ENCODE assay signal across 8 mouse cellular contexts in genomic region chr12:79006478-79007125, GRCm38 (mm10). TPM values are rescaled to one million over a fixed set of nuclear protein-coding genes. Genes with fewer than 3 reads are reported as not detected.
DNase-seq lines count a peak whose midpoint lies in the region; ATAC-seq and TF ChIP-seq lines count a peak whose summit lies in the region.

No protein-coding gene starts in this region.

- H3K27me3 ChIP-seq in hindbrain, embryonic 13.5 days: no peaks in the 10 kb centered on the region

- H3K4me2 ChIP-seq in hindbrain, embryonic 13.5 days: peak overlapping the region; percentile 79

- DNase-seq in NIH3T3 (ENCODE audit: low read depth): peak; percentile 30
- DNase-seq in cerebellum, adult 9-10 months: peak; percentile 83
- peak; percentile 31 to 43 for DNase-seq in frontal cortex, postnatal 25 days (ENCODE audit: low spot score in 2 of 2)
- DNase-seq in left cerebral cortex, adult 2 months (ENCODE audit: extremely low spot score in 1 of 2, low spot score in 2 of 2): peak; percentile 38 to 46
- peak; percentile 74 to 76 for DNase-seq in right cerebral cortex, postnatal 10 days (ENCODE audit: low spot score in 2 of 2)
- DNase-seq in yolk sac, embryonic 10.5 days (ENCODE audit: low spot score): peak; percentile 41

- peak; percentile 83 for ATAC-seq in hindbrain, embryonic 13.5 days (ENCODE audit: low FRiP score)

- H3K36me3 ChIP-seq in hindbrain, embryonic 13.5 days: no peaks in the 10 kb centered on the region
- H3K36me3 ChIP-seq in macrophage (ENCODE audit: inconsistent target): no peaks in the 10 kb centered on the region

- intact Hi-C loops in left cerebral cortex, adult 2 months (cut with DNase I): loop anchor here (2.0 to 5.0 kb wide), 2 partner anchors 81 to 84 kb away; partner anchors contain the start of gene Pigh

- peaks cover 29% of the 10 kb centered on the region for H3K4me1 ChIP-seq in hindbrain, embryonic 13.5 days (replicated peaks)

- no peaks in the 10 kb centered on the region for H3K9me3 ChIP-seq in hindbrain, embryonic 13.5 days

- H3K9ac ChIP-seq in hindbrain, embryonic 13.5 days: peak overlapping the region; percentile 94

- TF ChIP-seq CTCF in left cerebral cortex, adult 2 months (IDR thresholded peaks at IDR 0.05): peak; percentile 49

- peak overlapping the region; percentile 94 for H3K27ac ChIP-seq in hindbrain, embryonic 13.5 days
- H3K27ac ChIP-seq in left cerebral cortex, adult 2 months: peak overlapping the region; percentile 93
- H3K27ac ChIP-seq in macrophage: no peak overlapping the region

- no peaks in the 10 kb centered on the region for H3K79me2 ChIP-seq in macrophage (ENCODE audit: inconsistent target)

- H3K4me3 ChIP-seq in hindbrain, embryonic 13.5 days: peak overlapping the region; percentile 93
- peak overlapping the region; percentile 96 for H3K4me3 ChIP-seq in left cerebral cortex, adult 2 months
- H3K4me3 ChIP-seq in macrophage (ENCODE audit: inconsistent target): peak overlapping the region; percentile 54

- under 1% methylated on average over 53 of the region's 53 CpGs for WGBS in hindbrain, embryonic 13.5 days
- 4% methylated on average over 40 of the region's 53 CpGs for WGBS in macrophage (ENCODE audit: missing documents)

RNA-seq across cellular contexts. Expression of gene Tmem229b, which starts 0.8 kb away (rescaled TPM):
- polyA plus RNA-seq in hindbrain, embryonic 13.5 days (2015; fragmentation: Nextera tagmentation; extraction: Ambion mirVana): 44.1 and 49.8 TPM in 2 replicates
- 10 to 100 TPM; 24.7 to 33.1 TPM for total RNA-seq in left cerebral cortex, adult 2 months (2021)
- 10 to 100 TPM in 17 of 26 experiments, 1 to 10 TPM in 9; 2.4 to 35.4 (median 16.0) TPM for total RNA-seq in macrophage (2018; cell fraction: chromatin; rRNA removed)
- 10 to 100 TPM; 20.4 to 90.2 (median 55.5) TPM for total RNA-seq in macrophage (2018; cell fraction: cytosol; rRNA removed)
- 10 to 100 TPM; 16.1 to 86.3 (median 45.0) TPM for total RNA-seq in macrophage (2018; cell fraction: nucleus; rRNA removed)
- polyA plus RNA-seq in macrophage (2018): 32.1 to 68.0 TPM (median 36.0 TPM) in 3 replicates

RNA-seq across cellular contexts. Expression of gene Plekhh1, which starts 22.4 kb away (rescaled TPM):
- 2.1 and 2.5 TPM in 2 replicates for polyA plus RNA-seq in hindbrain, embryonic 13.5 days (2015; fragmentation: Nextera tagmentation; extraction: Ambion mirVana)
- 10 to 100 TPM in 1 of 2 experiments, 1 to 10 TPM in 1; 9.1 to 12.1 TPM for total RNA-seq in left cerebral cortex, adult 2 months (2021)
- under 1 TPM in 21 of 26 experiments, not detected in 5; 0.12 to 0.92 (median 0.30) TPM for total RNA-seq in macrophage (2018; cell fraction: chromatin; rRNA removed)
- total RNA-seq in macrophage (2018; cell fraction: cytosol; rRNA removed): under 1 TPM in 19 of 26 experiments, not detected in 7; under 0.01 to 0.19 (median 0.05) TPM
- total RNA-seq in macrophage (2018; cell fraction: nucleus; rRNA removed): under 1 TPM in 14 of 26 experiments, not detected in 12; 0.06 to 0.37 (median 0.22) TPM
- polyA plus RNA-seq in macrophage (2018): 0.03 to 0.05 TPM in 2 of 3 replicates, not detected in the other

Comparison
In these comparisons a context has a peak if more than half of its experiments do, and no peak if none do; other contexts are left out.
1. DNase-seq: peak in every context shown above with its lines; median percentile 83 in cerebellum, adult 9-10 months; 75 in right cerebral cortex, postnatal 10 days; 42 in left cerebral cortex, adult 2 months; 41 in yolk sac, embryonic 10.5 days; 37 in frontal cortex, postnatal 25 days; 30 in NIH3T3.